Mouse (Mus musculus): Measurements from ENCODE around the gene Ctdnep1.
"Not testable (repeated sequence)": the region's sequence is repeated elsewhere in the genome, so short reads cannot be mapped to it uniquely, and the experiment has no call there.

The Ctdnep1 gene

GRCm38 (mm10) chr11:69940962-69941361, 40.0 kb upstream of the Ctdnep1 start:
- no peak for DNase-seq (ENCODE audit: low read depth, low spot score)
- H3K27me3 ChIP-seq (ENCODE audit: control insufficient read depth, insufficient read depth, low read length, poor library complexity, severe bottlenecking) = peaks cover 3% of the 10 kb centered on the region
- H3K36me3 ChIP-seq (ENCODE audit: control insufficient read depth, insufficient read depth, low read length, poor library complexity, severe bottlenecking) = no peaks in the 10 kb centered on the region

- no peaks in the 10 kb centered on the region for H3K27me3 ChIP-seq (ENCODE audit: control insufficient read depth, insufficient read depth, low read length, poor library complexity, severe bottlenecking)
- H3K36me3 ChIP-seq (ENCODE audit: control insufficient read depth, insufficient read depth, low read length, poor library complexity, severe bottlenecking) = no peaks in the 10 kb centered on the region
- DNase-seq (ENCODE audit: low read depth, low spot score) = no peak
Measured at GRCm38 (mm10) chr11:69945216-69945615, 35.7 kb upstream of the Ctdnep1 start.

- Histone ChIP-seq H3K27me3 (ENCODE audit: control insufficient read depth, insufficient read depth, low read length, poor library complexity, severe bottlenecking) (no peaks in the 10 kb centered on the region), H3K36me3 (ENCODE audit: control insufficient read depth, insufficient read depth, low read length, poor library complexity, severe bottlenecking) (no peaks in the 10 kb centered on the region)
- no peak for DNase-seq (ENCODE audit: low read depth, low spot score)
Measured at GRCm38 (mm10) chr11:69945997-69946891, 34.7 kb upstream of the Ctdnep1 start.

- H3K36me3 ChIP-seq (ENCODE audit: control insufficient read depth, insufficient read depth, low read length, poor library complexity, severe bottlenecking) = no peaks in the 10 kb centered on the region
- no peak for DNase-seq (ENCODE audit: low read depth, low spot score)
- H3K27me3 ChIP-seq (ENCODE audit: control insufficient read depth, insufficient read depth, low read length, poor library complexity, severe bottlenecking) = no peaks in the 10 kb centered on the region
Measured at GRCm38 (mm10) chr11:69947337-69948065, 33.5 kb upstream of the Ctdnep1 start.

DNA sequence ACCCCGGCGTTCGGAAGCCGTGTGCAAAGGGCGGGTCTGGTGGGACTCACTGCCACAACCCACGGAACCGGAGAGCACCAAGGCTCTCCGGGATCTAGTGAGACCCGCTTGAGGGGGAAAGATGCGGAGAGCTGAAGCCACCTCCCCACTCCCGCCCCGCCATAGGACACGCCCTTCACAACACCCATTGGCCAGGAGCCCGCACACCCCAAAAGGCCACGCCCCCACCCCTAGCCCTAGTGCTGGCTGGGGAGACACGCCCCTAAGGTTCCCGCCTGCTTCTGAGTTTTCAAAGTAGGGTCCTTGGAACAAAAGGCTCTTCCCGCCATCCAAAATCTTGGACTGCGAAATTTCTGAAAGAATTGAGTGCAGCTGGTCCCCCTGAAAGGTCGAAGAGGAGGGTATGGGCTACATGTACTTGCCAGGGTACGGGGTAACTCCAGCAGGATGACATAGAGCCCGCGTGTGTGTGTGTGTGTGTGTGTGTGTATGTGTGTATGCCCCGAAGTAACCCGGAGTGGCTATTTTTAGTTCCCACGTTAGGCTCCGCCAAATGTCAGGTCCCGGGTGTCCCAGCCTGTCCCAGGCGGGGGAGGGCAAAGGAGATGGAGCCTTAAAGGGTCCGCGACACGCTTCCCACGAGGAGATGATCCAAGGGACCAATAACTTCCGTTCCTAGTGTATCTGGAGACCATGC, 32.7 kb upstream of the Ctdnep1 start, which contains the start of gene Slc2a4:
TSS of gene Slc2a4 (minus strand) at position 123 of the 697 bp plus-strand sequence.
- no peaks in the 10 kb centered on the region for H3K27me3 ChIP-seq (ENCODE audit: control insufficient read depth, insufficient read depth, low read length, poor library complexity, severe bottlenecking)
- no peaks in the 10 kb centered on the region for H3K36me3 ChIP-seq (ENCODE audit: control insufficient read depth, insufficient read depth, low read length, poor library complexity, severe bottlenecking)
- peak; percentile 85 for DNase-seq (ENCODE audit: low read depth, low spot score)

GRCm38 (mm10) chr11:69948763-69949150, 32.2 kb upstream of the Ctdnep1 start:
- H3K27me3 ChIP-seq (ENCODE audit: control insufficient read depth, insufficient read depth, low read length, poor library complexity, severe bottlenecking) = no peaks in the 10 kb centered on the region
- DNase-seq (ENCODE audit: low read depth, low spot score) = peak; percentile 92
- no peaks in the 10 kb centered on the region for H3K36me3 ChIP-seq (ENCODE audit: control insufficient read depth, insufficient read depth, low read length, poor library complexity, severe bottlenecking)

GRCm38 (mm10) chr11:69950807-69951459, 30.0 kb upstream of the Ctdnep1 start:
- H3K36me3 ChIP-seq (ENCODE audit: control insufficient read depth, insufficient read depth, low read length, poor library complexity, severe bottlenecking) = no peaks in the 10 kb centered on the region
- peak; percentile 59 for DNase-seq (ENCODE audit: low read depth, low spot score)

GRCm38 (mm10) chr11:69952274-69952673, 28.7 kb upstream of the Ctdnep1 start:
- H3K36me3 ChIP-seq (ENCODE audit: control insufficient read depth, insufficient read depth, low read length, poor library complexity, severe bottlenecking) = no peaks in the 10 kb centered on the region
- no peaks in the 10 kb centered on the region for H3K27me3 ChIP-seq (ENCODE audit: control insufficient read depth, insufficient read depth, low read length, poor library complexity, severe bottlenecking)
- peak; percentile 47 for DNase-seq (ENCODE audit: low read depth, low spot score)

More at GRCm38 (mm10) chr11:69950807-69951459, 30.0 kb upstream of the Ctdnep1 start:
- H3K27me3 ChIP-seq (ENCODE audit: control insufficient read depth, insufficient read depth, low read length, poor library complexity, severe bottlenecking) = no peaks in the 10 kb centered on the region

GRCm38 (mm10) chr11:69953267-69953915, 27.6 kb upstream of the Ctdnep1 start:
- no peaks in the 10 kb centered on the region for H3K27me3 ChIP-seq (ENCODE audit: control insufficient read depth, insufficient read depth, low read length, poor library complexity, severe bottlenecking)

GRCm38 (mm10) chr11:69955618-69956017, 25.3 kb upstream of the Ctdnep1 start:
- not testable (repeated sequence) for H3K27me3 ChIP-seq (ENCODE audit: control insufficient read depth, insufficient read depth, low read length, poor library complexity, severe bottlenecking); DNase-seq (ENCODE audit: low read depth, low spot score); H3K36me3 ChIP-seq (ENCODE audit: control insufficient read depth, insufficient read depth, low read length, poor library complexity, severe bottlenecking)

More at GRCm38 (mm10) chr11:69953267-69953915, 27.6 kb upstream of the Ctdnep1 start:
- DNase-seq (ENCODE audit: low read depth, low spot score) = no peak
- H3K36me3 ChIP-seq (ENCODE audit: control insufficient read depth, insufficient read depth, low read length, poor library complexity, severe bottlenecking) = no peaks in the 10 kb centered on the region

DNA sequence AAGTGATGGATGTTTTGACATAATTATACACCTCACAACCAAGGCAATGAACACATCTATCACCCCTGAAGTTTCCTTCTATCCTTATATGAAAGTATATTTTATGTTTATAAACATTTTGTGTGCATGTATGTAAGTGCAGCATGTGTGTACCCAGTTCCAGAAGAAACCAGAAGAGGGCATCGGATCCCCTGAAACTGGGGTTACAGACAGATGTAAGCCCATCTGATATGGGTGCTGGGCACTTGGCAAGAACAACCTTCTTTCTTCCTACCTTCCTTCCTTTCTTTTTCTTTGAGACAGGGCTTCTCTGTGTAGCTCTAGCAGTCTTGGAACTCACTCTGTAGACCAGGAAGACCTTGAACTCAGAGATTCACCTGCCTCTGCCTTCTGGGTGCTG, 24.7 kb upstream of the Ctdnep1 start:
- H3K27me3 ChIP-seq (ENCODE audit: control insufficient read depth, insufficient read depth, low read length, poor library complexity, severe bottlenecking) = no peaks in the 10 kb centered on the region
- H3K36me3 ChIP-seq (ENCODE audit: control insufficient read depth, insufficient read depth, low read length, poor library complexity, severe bottlenecking) = no peaks in the 10 kb centered on the region
- peak; percentile 48 for DNase-seq (ENCODE audit: low read depth, low spot score)

DNA sequence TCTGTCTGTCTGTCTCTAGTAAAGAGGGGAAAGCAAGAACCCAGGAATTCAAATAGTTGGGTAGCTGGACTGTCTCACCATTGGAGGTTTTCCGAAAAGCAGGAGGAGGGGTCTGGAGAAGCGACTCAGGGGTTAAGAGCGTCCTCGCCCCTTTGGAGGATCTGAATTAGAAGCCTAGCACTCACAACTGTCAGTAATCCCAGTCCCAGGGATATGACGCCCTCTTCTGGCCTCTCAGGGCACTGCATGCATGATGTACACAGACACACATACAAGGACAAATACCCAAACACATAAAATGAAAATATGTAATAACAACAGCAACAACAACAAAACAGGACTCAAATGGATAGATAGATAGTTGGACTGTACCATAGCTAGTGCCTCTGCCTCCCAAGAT, 20.3 kb upstream of the Ctdnep1 start:
- Histone ChIP-seq H3K27me3 (ENCODE audit: control insufficient read depth, insufficient read depth, low read length, poor library complexity, severe bottlenecking) (no peaks in the 10 kb centered on the region; the same call in 1 of the 2 replicates), H3K36me3 (ENCODE audit: control insufficient read depth, insufficient read depth, low read length, poor library complexity, severe bottlenecking) (no peaks in the 10 kb centered on the region)
- peak; percentile 39 for DNase-seq (ENCODE audit: low read depth, low spot score)

DNA sequence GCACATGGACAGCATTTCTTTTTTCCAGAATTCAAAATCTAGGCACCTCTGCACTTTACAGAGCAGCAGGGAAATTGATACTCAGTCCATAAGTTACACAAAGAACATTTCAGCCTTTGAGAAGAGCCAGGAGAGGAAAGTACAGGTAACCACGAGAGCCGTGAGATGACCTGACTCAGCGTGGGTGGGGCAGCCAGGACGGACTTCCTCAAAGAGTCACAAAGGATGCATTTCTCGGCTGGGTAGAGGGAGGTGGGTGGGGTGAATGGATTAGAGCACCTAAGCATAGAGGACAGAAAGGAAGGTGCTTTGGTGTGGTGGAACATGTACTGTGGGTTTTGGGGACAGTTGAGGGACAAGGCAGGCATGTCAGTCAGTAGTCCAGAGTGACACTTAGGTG, 19.1 kb upstream of the Ctdnep1 start:
- DNase-seq (ENCODE audit: low read depth, low spot score) = peak; percentile 37
- no peaks in the 10 kb centered on the region for H3K36me3 ChIP-seq (ENCODE audit: control insufficient read depth, insufficient read depth, low read length, poor library complexity, severe bottlenecking)
- H3K27me3 ChIP-seq (ENCODE audit: control insufficient read depth, insufficient read depth, low read length, poor library complexity, severe bottlenecking) = no peaks in the 10 kb centered on the region; the same call in 1 of the 2 replicates

Data from splenic B cell, adult 2 months (primary cell).